Mouse (Mus musculus): Measurements from ENCODE around the gene Phldb2. TPM values are rescaled to one million over a fixed set of nuclear protein-coding genes. Genes with fewer than 3 reads are reported as not detected.

Gene Phldb2
- total RNA-seq, 4 experiments from 2014 or later: 6.1 to 8.0 (median 7.6) TPM

DNA sequence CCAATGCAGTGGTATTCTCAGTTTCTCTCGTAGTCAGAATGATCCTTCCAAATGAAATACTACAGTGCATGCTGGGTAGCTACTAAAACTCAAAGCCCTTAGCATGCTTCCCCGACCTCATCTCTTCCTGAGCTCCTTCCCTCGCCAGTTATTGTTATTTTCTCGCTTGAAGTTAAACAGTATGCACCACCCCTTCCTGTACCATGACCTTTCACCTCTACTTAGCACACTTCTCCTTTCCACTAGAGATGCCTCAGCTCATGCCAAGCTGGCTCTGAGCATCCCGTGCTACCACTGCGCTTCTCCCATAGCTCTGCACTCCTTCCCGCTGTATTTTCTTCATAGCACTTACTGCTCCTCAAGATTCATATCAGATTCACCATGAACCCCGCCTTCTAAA lies 215.5 kb downstream of the Phldb2 start:
- no peak for DNase-seq (ENCODE audit: low spot score in 2 of 2)

GRCm38 (mm10) chr16:45736724-45737123 lies 216.7 kb downstream of the Phldb2 start:
- no peak for DNase-seq (ENCODE audit: low spot score in 2 of 2)

GRCm38 (mm10) chr16:45729163-45729562 lies 224.2 kb downstream of the Phldb2 start:
- DNase-seq (ENCODE audit: low spot score in 2 of 2): no peak

GRCm38 (mm10) chr16:45724742-45725102 lies 228.7 kb downstream of the Phldb2 start:
- peak in 1 of 2 experiments; percentile 41 for DNase-seq (ENCODE audit: low spot score in 2 of 2)

DNA sequence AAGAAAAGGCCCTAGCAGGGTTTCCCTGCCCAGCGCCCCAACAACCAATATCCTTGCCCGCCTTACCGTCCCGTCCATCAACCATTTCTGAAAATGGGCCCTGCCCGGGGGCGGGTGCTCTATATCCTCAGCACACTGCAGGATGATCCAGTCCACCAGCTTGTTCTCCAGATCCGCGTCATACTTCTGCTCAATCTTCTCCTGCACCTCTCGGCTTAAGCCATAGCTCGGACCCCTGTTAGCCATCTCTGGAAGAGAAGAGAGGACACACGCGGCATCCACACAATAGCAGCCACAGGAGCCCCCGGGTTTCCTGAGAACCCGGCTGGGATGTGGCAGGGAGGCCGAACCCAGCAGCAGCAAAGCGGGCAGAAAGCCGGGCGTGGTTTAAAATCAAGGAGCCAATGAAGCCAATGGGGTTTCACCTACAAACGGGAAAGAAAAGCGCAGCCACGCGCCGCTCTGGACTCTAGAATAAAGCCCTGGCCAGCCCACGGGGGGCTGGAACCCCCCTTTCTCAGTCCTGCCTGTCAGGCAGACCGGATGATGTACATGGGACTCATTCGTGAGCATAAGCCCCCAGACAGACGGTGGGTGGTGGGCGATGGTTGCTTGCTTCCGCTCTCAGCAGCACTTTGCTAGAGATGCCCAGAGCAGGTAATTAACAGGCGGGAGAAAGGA lies 229.2 kb downstream of the Phldb2 start, which contains the start of gene Tagln3:
Tagln3 (minus strand) TSS at position 548 of the 681 bp plus-strand sequence.
- DNase-seq (ENCODE audit: low spot score in 2 of 2): peak; percentile 75 to 77

- DNase-seq (ENCODE audit: low spot score in 2 of 2): peak in 1 of 2 experiments; percentile 45
Observed at GRCm38 (mm10) chr16:45723172-45723901, 230.1 kb downstream of the Phldb2 start.

DNA sequence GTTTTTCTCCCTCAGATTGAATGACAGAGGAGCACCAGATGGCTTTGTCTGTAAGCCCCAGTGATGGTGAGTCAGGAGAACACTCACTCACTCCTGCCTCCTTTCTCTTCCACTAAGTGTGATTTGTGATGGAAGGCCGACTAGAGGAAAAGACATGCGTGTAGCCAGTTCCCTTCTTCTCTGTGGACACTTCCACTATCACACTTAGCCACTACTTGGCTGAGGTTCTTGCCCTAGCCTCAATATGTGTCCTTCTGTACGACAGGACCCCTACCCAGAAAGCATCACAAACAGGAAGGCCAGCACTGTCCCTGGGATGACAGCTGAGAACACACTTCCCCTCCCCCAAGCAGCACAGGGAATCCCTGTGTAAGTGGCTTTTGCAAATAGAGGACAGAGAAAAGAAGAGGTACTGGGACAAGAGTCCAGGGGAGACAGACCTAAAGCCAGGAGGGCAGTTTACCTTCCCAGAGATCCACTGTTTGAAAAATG lies 230.9 kb downstream of the Phldb2 start:
- no peak for DNase-seq (ENCODE audit: low spot score in 2 of 2)

- no peak for DNase-seq (ENCODE audit: low spot score in 2 of 2)
Observed at GRCm38 (mm10) chr16:45720022-45720630, 233.3 kb downstream of the Phldb2 start.

GRCm38 (mm10) chr16:45718296-45718695 lies 235.1 kb downstream of the Phldb2 start:
- no peak for DNase-seq (ENCODE audit: low spot score in 2 of 2)

DNA sequence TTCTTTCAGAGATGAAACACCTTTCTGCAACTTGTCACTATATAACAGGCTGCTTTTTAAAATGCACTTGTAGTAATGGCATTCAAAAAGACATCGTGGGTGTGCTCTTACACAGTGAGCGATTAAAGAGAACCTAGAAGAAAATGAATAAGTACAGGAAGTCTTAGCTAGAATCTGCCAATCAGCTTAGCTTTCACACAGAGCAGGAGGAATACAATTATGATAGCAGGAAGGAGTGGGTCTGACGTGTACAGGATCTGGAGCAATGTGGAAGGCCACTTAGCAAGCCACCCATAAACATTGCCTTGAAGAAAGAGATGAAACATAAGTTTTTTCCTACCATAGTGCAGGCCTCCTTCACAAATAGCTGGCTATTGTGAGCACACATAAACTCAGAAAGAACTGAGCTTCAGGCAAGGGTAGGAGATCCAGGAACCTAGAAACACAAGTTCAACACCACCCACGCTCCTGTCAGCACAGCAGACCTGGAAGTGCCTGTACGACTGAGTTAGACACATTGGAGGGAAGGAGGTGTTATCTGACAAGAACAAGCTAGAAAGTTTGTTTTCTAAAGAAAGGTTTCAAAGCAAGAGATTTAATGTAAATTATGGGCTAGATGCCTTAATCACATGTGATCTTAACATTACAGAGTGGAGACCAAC lies 238.8 kb downstream of the Phldb2 start:
- DNase-seq (ENCODE audit: low spot score in 2 of 2): no peak

GRCm38 (mm10) chr16:45713878-45714277 lies 239.5 kb downstream of the Phldb2 start:
- no peak for DNase-seq (ENCODE audit: low spot score in 2 of 2)

- DNase-seq (ENCODE audit: low spot score in 2 of 2): no peak
Observed at GRCm38 (mm10) chr16:45713261-45713660, 240.1 kb downstream of the Phldb2 start.

DNA sequence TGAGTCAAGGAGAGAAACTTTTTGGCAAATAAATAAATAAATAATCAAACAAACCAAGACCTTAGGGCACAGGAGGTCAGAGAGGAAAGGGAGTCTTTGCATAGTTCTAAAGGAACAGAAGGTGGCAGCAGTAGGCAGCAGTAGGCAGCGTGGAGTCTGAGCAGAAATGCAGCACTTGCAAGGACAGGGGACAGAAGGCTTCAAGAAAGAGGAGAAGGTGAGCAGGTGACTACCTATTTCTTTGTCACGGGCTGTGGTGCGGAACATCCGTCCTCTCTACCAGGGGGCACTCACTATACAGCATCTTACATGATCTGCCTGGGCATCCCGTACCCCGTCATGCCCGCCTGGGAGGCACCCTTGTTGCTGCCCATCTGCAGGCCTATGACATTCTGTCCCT lies 242.1 kb downstream of the Phldb2 start:
- DNase-seq (ENCODE audit: low spot score in 2 of 2): no peak

GRCm38 (mm10) chr16:45699301-45699700 lies 254.1 kb downstream of the Phldb2 start:
- no peak for DNase-seq (ENCODE audit: low spot score in 2 of 2)

DNA sequence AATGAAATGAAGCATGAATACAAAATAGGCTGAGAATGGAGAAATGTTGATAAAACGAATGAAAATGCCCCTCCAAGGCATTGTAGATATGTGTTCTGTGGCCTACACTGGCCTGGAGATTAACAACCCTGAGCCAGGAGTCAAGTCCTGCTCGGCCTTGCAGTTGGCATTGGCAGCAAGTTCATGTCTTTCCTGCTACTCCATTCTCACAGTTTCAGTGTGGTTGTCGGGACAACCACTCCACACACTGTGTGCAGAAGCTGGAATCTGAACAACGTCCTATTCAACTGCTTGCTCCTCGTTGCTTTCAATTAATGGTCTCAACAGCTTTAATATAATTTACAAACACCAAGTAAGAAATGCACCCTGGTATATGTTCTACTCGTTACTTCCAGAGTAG lies 255.4 kb downstream of the Phldb2 start:
- DNase-seq (ENCODE audit: low spot score in 2 of 2): no peak

Other genes with a start within 250 kb of the Phldb2 start
- gene Tagln3, start 229.0 kb downstream of the Phldb2 start, total RNA-seq (2022): 100 to 1,000 TPM; 282 to 335 (median 308) TPM
- 10 to 100 TPM; 18.8 to 25.5 (median 25.4) TPM for gene Abhd10, start 210.6 kb downstream of the Phldb2 start, total RNA-seq (2022)
- 10 to 100 TPM; 53.2 to 61.9 (median 56.1) TPM for gene Plcxd2, start 56.6 kb upstream of the Phldb2 start, total RNA-seq (2022)
- not detected for gene Cd96, start 166.7 kb upstream of the Phldb2 start, total RNA-seq (2022)
- 10 to 100 TPM; 14.5 to 15.2 (median 14.8) TPM for gene Gm4737, start 201.5 kb upstream of the Phldb2 start, total RNA-seq (2022)